Mouse (Mus musculus) heart, embryonic 15.5 days (tissue): ENCODE data around the gene Mtmr3. TPM values are rescaled to one million over a fixed set of nuclear protein-coding genes. Genes with fewer than 3 reads are reported as not detected.

Experiments used
- ATAC-seq: fragments of 200-750 bp; cut with Nextera tagmentation; replicated peaks from 2 replicates; pipeline ENCODE4 v1.8.0; 2017; ENCODE audit warnings: low read depth, moderate TSS enrichment; ENCODE audit not compliant: insufficient number of reproducible peaks, insufficient read depth, low FRiP score
- H3K27ac ChIP-seq: fragments of 300-500 bp; sonication (generic); 2 replicates; pipeline ENCODE4 v1.5.1; 2015; ENCODE audit warnings: mild to moderate bottlenecking, inconsistent platforms
- H3K27me3 ChIP-seq: fragments of 300-500 bp; sonication (generic); 2 replicates; pipeline ENCODE4 v1.6.1; 2015; ENCODE audit warnings: inconsistent platforms
- H3K36me3 ChIP-seq: fragments of 300-500 bp; sonication (generic); 2 replicates; pipeline ENCODE4 v1.6.1; 2015; ENCODE audit warnings: mild to moderate bottlenecking, inconsistent platforms
- H3K4me1 ChIP-seq: fragments of 300-500 bp; sonication (generic); replicated peaks from 2 replicates; pipeline ENCODE4 v1.6.1; 2015; ENCODE audit warnings: inconsistent platforms
- H3K4me2 ChIP-seq: fragments of 300-500 bp; sonication (generic); 2 replicates; pipeline ENCODE4 v1.6.1; 2015; ENCODE audit warnings: inconsistent platforms, mild to moderate bottlenecking, moderate library complexity
- H3K4me3 ChIP-seq: fragments of 300-500 bp; sonication (generic); 2 replicates; pipeline ENCODE4 v1.5.1; 2015; ENCODE audit warnings: mild to moderate bottlenecking, inconsistent platforms
- H3K9ac ChIP-seq: fragments of 300-500 bp; sonication (generic); 2 replicates; pipeline ENCODE4 v1.6.1; 2015; ENCODE audit warnings: mild to moderate bottlenecking, inconsistent platforms
- H3K9me3 ChIP-seq: fragments of 300-500 bp; sonication (generic); replicated peaks from 2 replicates; pipeline ENCODE4 v1.6.1; 2016; ENCODE audit warnings: inconsistent platforms
- WGBS: fragments of 180-500 bp; shearing (Covaris S2); methylation state at CpG from one replicate; pipeline ENCODE4 v1.1.7; 2015; ENCODE audit warnings: mixed read lengths; 5-methylcytosine and 5-hydroxymethylcytosine counted together
- polyA plus RNA-seq: library from polyadenylated mRNA; unstranded; fragments of >200 nt; fragmentation: Nextera tagmentation; extraction: Ambion mirVana; gene quantifications from 2 replicates; pipeline ENCODE4 v1.2.1, GENCODE M21; 2015

Gene Mtmr3
- polyA plus RNA-seq, 1 experiment from 2014 or later: 18.9 TPM

- H3K27ac ChIP-seq: peak overlapping the region; percentile 61
- ATAC-seq: no peak; the same call in 1 of the 2 replicates
- no peaks in the 10 kb centered on the region for H3K9me3 ChIP-seq
- H3K9ac ChIP-seq: no peak overlapping the region
- H3K4me3 ChIP-seq: no peak overlapping the region
- H3K4me1 ChIP-seq: peaks cover 12% of the 10 kb centered on the region; the same call in 1 of the 2 replicates
- no peaks in the 10 kb centered on the region for H3K27me3 ChIP-seq
- H3K4me2 ChIP-seq: no peak overlapping the region
- WGBS: 43% methylated on average over 2 of the region's 2 CpGs
- peaks cover 50% of the 10 kb centered on the region for H3K36me3 ChIP-seq
These were observed 87.2 kb downstream of the Mtmr3 start for GRCm38 (mm10) chr11:4507421-4507820.

- H3K4me3 ChIP-seq: no peak overlapping the region
- H3K27ac ChIP-seq: no peak overlapping the region
- ATAC-seq: no peak
- no peak overlapping the region for H3K4me2 ChIP-seq
- H3K4me1 ChIP-seq: peaks cover 12% of the 10 kb centered on the region; the same call in 1 of the 2 replicates
- no peaks in the 10 kb centered on the region for H3K9me3 ChIP-seq
- 88% methylated on average over 2 of the region's 2 CpGs for WGBS
- H3K9ac ChIP-seq: no peak overlapping the region
- no peaks in the 10 kb centered on the region for H3K27me3 ChIP-seq
- H3K36me3 ChIP-seq: peaks cover 51% of the 10 kb centered on the region
These were observed 88.2 kb downstream of the Mtmr3 start for GRCm38 (mm10) chr11:4506486-4506885.

GRCm38 (mm10) chr11:4502206-4502605 is 92.5 kb downstream of the Mtmr3 start:
- Histone ChIP-seq H3K4me3 (no peak overlapping the region), H3K9ac (no peak overlapping the region), H3K36me3 (peaks cover 59% of the 10 kb centered on the region), H3K27ac (no peak overlapping the region), H3K4me2 (no peak overlapping the region), H3K27me3 (no peaks in the 10 kb centered on the region), H3K4me1 (peaks cover 5% of the 10 kb centered on the region; the same call in 1 of the 2 replicates), H3K9me3 (no peaks in the 10 kb centered on the region)
- no peak for ATAC-seq
- WGBS: 74% methylated on average over 2 of the region's 2 CpGs

GRCm38 (mm10) chr11:4500826-4501225 is 93.8 kb downstream of the Mtmr3 start:
- H3K9ac ChIP-seq: no peak overlapping the region
- peaks cover 61% of the 10 kb centered on the region for H3K36me3 ChIP-seq
- no peaks in the 10 kb centered on the region for H3K4me1 ChIP-seq
- no peaks in the 10 kb centered on the region for H3K9me3 ChIP-seq
- no peak overlapping the region for H3K4me2 ChIP-seq
- no peaks in the 10 kb centered on the region for H3K27me3 ChIP-seq
- H3K27ac ChIP-seq: no peak overlapping the region
- no peak overlapping the region for H3K4me3 ChIP-seq
- no peak for ATAC-seq
- WGBS: 91% methylated on average over 4 of the region's 4 CpGs

- no peak for ATAC-seq
- Histone ChIP-seq H3K4me2 (no peak overlapping the region), H3K9ac (no peak overlapping the region), H3K4me3 (no peak overlapping the region), H3K9me3 (no peaks in the 10 kb centered on the region), H3K27ac (no peak overlapping the region), H3K36me3 (peaks cover 58% of the 10 kb centered on the region), H3K27me3 (no peaks in the 10 kb centered on the region), H3K4me1 (no peaks in the 10 kb centered on the region)
- 83% methylated on average over 1 of the region's 1 CpGs for WGBS
These were observed 94.4 kb downstream of the Mtmr3 start for GRCm38 (mm10) chr11:4500261-4500660.

GRCm38 (mm10) chr11:4499456-4499855 is 95.2 kb downstream of the Mtmr3 start:
- no peaks in the 10 kb centered on the region for H3K9me3 ChIP-seq
- H3K9ac ChIP-seq: no peak overlapping the region
- 85% methylated on average over 2 of the region's 2 CpGs for WGBS
- H3K4me3 ChIP-seq: no peak overlapping the region
- ATAC-seq: no peak
- no peak overlapping the region for H3K27ac ChIP-seq
- H3K27me3 ChIP-seq: no peaks in the 10 kb centered on the region
- H3K4me2 ChIP-seq: no peak overlapping the region
- H3K4me1 ChIP-seq: no peaks in the 10 kb centered on the region
- peaks cover 60% of the 10 kb centered on the region for H3K36me3 ChIP-seq

GRCm38 (mm10) chr11:4498774-4499173 is 95.9 kb downstream of the Mtmr3 start:
- Histone ChIP-seq H3K36me3 (peaks cover 53% of the 10 kb centered on the region), H3K27ac (no peak overlapping the region), H3K9ac (no peak overlapping the region), H3K4me1 (no peaks in the 10 kb centered on the region), H3K4me2 (no peak overlapping the region), H3K9me3 (no peaks in the 10 kb centered on the region), H3K4me3 (no peak overlapping the region), H3K27me3 (no peaks in the 10 kb centered on the region)
- 70% methylated on average over 9 of the region's 9 CpGs for WGBS
- ATAC-seq: no peak

GRCm38 (mm10) chr11:4497501-4498118 is 97.1 kb downstream of the Mtmr3 start:
- Histone ChIP-seq H3K4me2 (no peak overlapping the region), H3K9me3 (no peaks in the 10 kb centered on the region), H3K4me1 (no peaks in the 10 kb centered on the region), H3K36me3 (peaks cover 47% of the 10 kb centered on the region), H3K9ac (no peak overlapping the region), H3K27ac (no peak overlapping the region), H3K27me3 (no peaks in the 10 kb centered on the region), H3K4me3 (no peak overlapping the region)
- no peak for ATAC-seq
- 76% methylated on average over 10 of the region's 10 CpGs for WGBS

GRCm38 (mm10) chr11:4495021-4495540 is 99.6 kb downstream of the Mtmr3 start:
- no peak overlapping the region for H3K27ac ChIP-seq
- no peaks in the 10 kb centered on the region for H3K4me1 ChIP-seq
- no peaks in the 10 kb centered on the region for H3K27me3 ChIP-seq
- 89% methylated on average over 4 of the region's 4 CpGs for WGBS
- H3K4me3 ChIP-seq: no peak overlapping the region
- no peak overlapping the region for H3K9ac ChIP-seq
- H3K4me2 ChIP-seq: no peak overlapping the region
- no peaks in the 10 kb centered on the region for H3K9me3 ChIP-seq
- H3K36me3 ChIP-seq: peaks cover 67% of the 10 kb centered on the region
- no peak for ATAC-seq

- Histone ChIP-seq H3K36me3 (peaks cover 84% of the 10 kb centered on the region), H3K4me3 (no peak overlapping the region), H3K9me3 (no peaks in the 10 kb centered on the region), H3K4me2 (no peak overlapping the region), H3K27ac (no peak overlapping the region), H3K4me1 (peaks cover 12% of the 10 kb centered on the region), H3K9ac (no peak overlapping the region), H3K27me3 (no peaks in the 10 kb centered on the region)
- 95% methylated on average over 4 of the region's 4 CpGs for WGBS
- no peak for ATAC-seq
These were observed 105.5 kb downstream of the Mtmr3 start for GRCm38 (mm10) chr11:4489207-4489606.

GRCm38 (mm10) chr11:4488798-4489197 is 105.9 kb downstream of the Mtmr3 start:
- no peak overlapping the region for H3K4me2 ChIP-seq
- no peak for ATAC-seq
- peaks cover 12% of the 10 kb centered on the region for H3K4me1 ChIP-seq
- H3K27ac ChIP-seq: no peak overlapping the region
- no peaks in the 10 kb centered on the region for H3K9me3 ChIP-seq
- no peak overlapping the region for H3K4me3 ChIP-seq
- H3K9ac ChIP-seq: no peak overlapping the region
- H3K36me3 ChIP-seq: peaks cover 88% of the 10 kb centered on the region
- 94% methylated on average over 2 of the region's 2 CpGs for WGBS
- H3K27me3 ChIP-seq: no peaks in the 10 kb centered on the region

GRCm38 (mm10) chr11:4488367-4488766 is 106.3 kb downstream of the Mtmr3 start:
- Histone ChIP-seq H3K4me3 (no peak overlapping the region), H3K9ac (no peak overlapping the region), H3K36me3 (peaks cover 92% of the 10 kb centered on the region), H3K4me2 (no peak overlapping the region), H3K27me3 (no peaks in the 10 kb centered on the region), H3K27ac (no peak overlapping the region), H3K4me1 (peaks cover 12% of the 10 kb centered on the region), H3K9me3 (no peaks in the 10 kb centered on the region)
- no peak for ATAC-seq
- 93% methylated on average over 13 of the region's 13 CpGs for WGBS
